Mouse (Mus musculus) lung, embryonic 14.5 days (tissue): Measurements from ENCODE around the gene Rpl18a. TPM values are rescaled to one million over a fixed set of nuclear protein-coding genes. Genes with fewer than 3 reads are reported as not detected.

Experiments used
- ATAC-seq: fragments of 200-750 bp; cut with Nextera tagmentation; 2 replicates; pipeline ENCODE4 v1.8.0; 2017; ENCODE audit warnings: mild to moderate bottlenecking, moderate TSS enrichment, moderate library complexity; ENCODE audit not compliant: insufficient read depth
- DNase-seq: peaks from one replicate; pipeline ENCODE4 v3.0.0-alpha.2; 2015
- H3K27ac ChIP-seq: fragments of 300-500 bp; sonication (generic); 2 replicates; pipeline ENCODE4 v1.5.1; 2014; ENCODE audit warnings: low read depth, mild to moderate bottlenecking, moderate library complexity
- H3K27me3 ChIP-seq: fragments of 300-500 bp; sonication (generic); 2 replicates; pipeline ENCODE4 v1.6.1; 2014; ENCODE audit warnings: low read length, control low read depth; ENCODE audit not compliant: insufficient read depth
- H3K36me3 ChIP-seq: fragments of 300-500 bp; sonication (generic); 2 replicates; pipeline ENCODE4 v1.6.1; 2014; ENCODE audit warnings: control low read depth; ENCODE audit not compliant: insufficient read depth
- H3K4me1 ChIP-seq: fragments of 300-500 bp; sonication (generic); 2 replicates; pipeline ENCODE4 v1.6.1; 2014; ENCODE audit warnings: antibody characterized with exemption, control low read depth; ENCODE audit not compliant: insufficient read depth
- H3K4me2 ChIP-seq: fragments of 300-500 bp; sonication (generic); 2 replicates; pipeline ENCODE4 v1.6.1; 2014; ENCODE audit warnings: mild to moderate bottlenecking
- H3K4me3 ChIP-seq: fragments of 300-500 bp; sonication (generic); 2 replicates; pipeline ENCODE4 v1.5.1; 2014; ENCODE audit warnings: low read depth, low read length
- H3K9ac ChIP-seq: fragments of 300-500 bp; sonication (generic); 2 replicates; pipeline ENCODE4 v1.6.1; 2014
- H3K9me3 ChIP-seq: fragments of 300-500 bp; sonication (generic); 2 replicates; pipeline ENCODE4 v1.6.1; 2016; ENCODE audit warnings: low read depth, low read length, control low read depth
- CTCF ChIP-seq: IDR thresholded peaks from 2 replicates; pipeline ENCODE4 v1.5.1; 2016; ENCODE audit warnings: antibody characterized with exemption, low read depth
- WGBS: fragments of 180-500 bp; shearing (Covaris S2); extraction: QIAGEN DNeasy Blood & Tissue Kit; methylation state at CpG from one replicate; pipeline ENCODE4 v1.1.7; 2014; 5-methylcytosine and 5-hydroxymethylcytosine counted together
- polyA plus RNA-seq: library from polyadenylated mRNA; unstranded; fragments of >200 nt; fragmentation: Nextera tagmentation; extraction: Ambion mirVana; gene quantifications from 2 replicates; pipeline ENCODE4 v1.2.1, GENCODE M21; 2014

The Rpl18a gene
- polyA plus RNA-seq, 1 experiment from 2014 or later = 5,483 TPM

- 7% methylated on average over 12 of the region's 12 CpGs for WGBS
- ATAC-seq (peak; percentile 7; the same call in 1 of the 2 replicates), DNase-seq (no peak)
- Histone ChIP-seq H3K27me3 (peaks cover 37% of the 10 kb centered on the region), H3K36me3 (peaks cover 14% of the 10 kb centered on the region; the same call in 1 of the 2 replicates), H3K4me2 (peak overlapping the region; percentile 69), H3K9ac (peak overlapping the region; percentile 50), H3K4me3 (peak overlapping the region; percentile 55), H3K4me1 (peaks cover 20% of the 10 kb centered on the region), H3K27ac (peak overlapping the region; percentile 72), H3K9me3 (no peaks in the 10 kb centered on the region)
- 0 out of 2 replicates have a peak, but pooled peaks have one; percentile 6 for TF ChIP-seq CTCF
Measured at GRCm38 (mm10) chr8:70866001-70866520, 31.2 kb downstream of the Rpl18a start.

- Histone ChIP-seq H3K4me1 (peaks cover 20% of the 10 kb centered on the region), H3K27me3 (peaks cover 37% of the 10 kb centered on the region), H3K27ac (peak overlapping the region; percentile 72), H3K9ac (peak overlapping the region; percentile 50), H3K4me2 (peak overlapping the region; percentile 69), H3K36me3 (peaks cover 14% of the 10 kb centered on the region; the same call in 1 of the 2 replicates), H3K4me3 (peak overlapping the region; percentile 55), H3K9me3 (no peaks in the 10 kb centered on the region)
- DNase-seq (peak; percentile 100), ATAC-seq (peak; percentile 86)
- TF ChIP-seq CTCF = no peak
- under 1% methylated on average over 46 of the region's 46 CpGs for WGBS
Measured at GRCm38 (mm10) chr8:70865350-70866000, 31.7 kb downstream of the Rpl18a start.

GRCm38 (mm10) chr8:70864712-70865221 lies 32.4 kb downstream of the Rpl18a start:
- Histone ChIP-seq H3K9ac (peak overlapping the region; percentile 50), H3K4me3 (peak overlapping the region; percentile 55), H3K9me3 (no peaks in the 10 kb centered on the region), H3K36me3 (peaks cover 14% of the 10 kb centered on the region; the same call in 1 of the 2 replicates), H3K4me1 (peaks cover 20% of the 10 kb centered on the region), H3K27ac (peak overlapping the region; percentile 72; the same call in 1 of the 2 replicates), H3K4me2 (peak overlapping the region; percentile 69), H3K27me3 (peaks cover 37% of the 10 kb centered on the region)
- ATAC-seq = peak; percentile 26; the same call in 1 of the 2 replicates
- 3% methylated on average over 24 of the region's 24 CpGs for WGBS
- peak; percentile 46 for DNase-seq
- no peak for TF ChIP-seq CTCF

GRCm38 (mm10) chr8:70863956-70864711 lies 33.1 kb downstream of the Rpl18a start:
- peak overlapping the region; percentile 69 for H3K4me2 ChIP-seq
- peaks cover 17% of the 10 kb centered on the region for H3K4me1 ChIP-seq
- H3K4me3 ChIP-seq = peak overlapping the region; percentile 55
- WGBS = 2% methylated on average over 46 of the region's 46 CpGs
- H3K36me3 ChIP-seq = peaks cover 14% of the 10 kb centered on the region; the same call in 1 of the 2 replicates
- no peak for TF ChIP-seq CTCF
- H3K27ac ChIP-seq = no peak overlapping the region
- H3K9ac ChIP-seq = peak overlapping the region; percentile 50
- DNase-seq (peak; percentile 41), ATAC-seq (no peak)
- no peaks in the 10 kb centered on the region for H3K9me3 ChIP-seq
- H3K27me3 ChIP-seq = peaks cover 37% of the 10 kb centered on the region

- Histone ChIP-seq H3K4me2 (peak within 1 kb of the TSS; percentile 69), H3K36me3 (peaks cover 6% of the 10 kb centered on the region; the same call in 1 of the 2 replicates), H3K27me3 (peaks cover 37% of the 10 kb centered on the region), H3K9me3 (no peaks in the 10 kb centered on the region), H3K9ac (peak within 1 kb of the TSS; percentile 50), H3K27ac (no peak within 1 kb of the TSS), H3K4me1 (peaks cover 15% of the 10 kb centered on the region), H3K4me3 (peak within 1 kb of the TSS; percentile 55)
- under 1% methylated on average over 54 of the region's 55 CpGs for WGBS
- DNase-seq (peak; percentile 48), ATAC-seq (no peak)
- peak; percentile 58 for TF ChIP-seq CTCF
Measured at GRCm38 (mm10) chr8:70862824-70863641, 34.2 kb downstream of the Rpl18a start, which contains the start of gene Kcnn1. Kcnn1 (minus strand) TSS chr8:70863258.

DNA sequence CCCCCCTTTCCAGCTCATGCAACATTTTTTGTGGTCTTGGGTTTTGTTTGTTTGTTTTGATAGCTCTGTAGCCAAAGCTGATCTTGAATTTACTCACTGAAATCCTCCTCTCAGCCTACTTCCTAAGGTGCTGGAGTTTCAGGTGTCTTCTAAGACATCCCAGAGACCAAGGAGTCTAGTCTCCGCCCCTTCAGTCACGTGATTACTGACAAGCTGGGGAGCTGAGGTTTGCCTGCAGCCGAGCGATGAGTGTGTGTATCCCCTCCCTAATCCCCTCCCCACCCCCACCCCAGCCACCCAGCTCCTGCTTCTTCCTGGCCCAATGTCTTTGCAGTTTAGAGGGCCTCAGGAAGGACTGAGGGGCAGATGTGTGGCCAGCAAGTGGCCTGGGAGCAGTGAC lies 39.7 kb downstream of the Rpl18a start:
- Histone ChIP-seq H3K4me2 (no peak overlapping the region; the same call in 1 of the 2 replicates), H3K4me3 (peak overlapping the region; percentile 40; the same call in 1 of the 2 replicates), H3K36me3 (no peaks in the 10 kb centered on the region), H3K27ac (no peak overlapping the region), H3K9ac (no peak overlapping the region), H3K27me3 (peaks cover 14% of the 10 kb centered on the region), H3K9me3 (no peaks in the 10 kb centered on the region), H3K4me1 (no peaks in the 10 kb centered on the region)
- 13% methylated on average over 4 of the region's 4 CpGs for WGBS
- DNase-seq (peak; percentile 40), ATAC-seq (no peak)
- no peak for TF ChIP-seq CTCF
